Mouse (Mus musculus) myocyte (in vitro differentiated cells): Measurements from ENCODE around the gene Ppil3. TPM values are rescaled to one million over a fixed set of nuclear protein-coding genes. Genes with fewer than 3 reads are reported as not detected.

ENCODE experiments used
- H3K27me3 ChIP-seq: one replicate; pipeline ENCODE4 v1.6.1; 2011; ENCODE audit not compliant: control insufficient read depth, insufficient read depth, insufficient read length
- H3K36me3 ChIP-seq: one replicate; pipeline ENCODE4 v1.6.1; 2011; ENCODE audit not compliant: control insufficient read depth, insufficient read depth
- H3K4me2 ChIP-seq: one replicate; pipeline ENCODE4 v1.6.1; 2011; ENCODE audit warnings: low read depth, control low read depth
- H3K4me3 ChIP-seq: one replicate; pipeline ENCODE4 v1.5.1; 2011; ENCODE audit warnings: mild to moderate bottlenecking, control low read depth, moderate library complexity
- H3K79me2 ChIP-seq: one replicate; pipeline ENCODE4 v1.6.1; 2011; ENCODE audit not compliant: control insufficient read depth, insufficient read depth
- H3ac ChIP-seq: one replicate; pipeline ENCODE4 v1.6.1; 2011; ENCODE audit not compliant: control insufficient read depth, insufficient read length
- CEBPB ChIP-seq: IDR thresholded peaks from 2 replicates; pipeline ENCODE4 v1.6.1; 2011; ENCODE audit warnings: mild to moderate bottlenecking, moderate library complexity; ENCODE audit not compliant: poor library complexity, insufficient read depth, severe bottlenecking
- E2F4 ChIP-seq: IDR thresholded peaks from one replicate; pipeline ENCODE4 v1.6.1; 2011; ENCODE audit warnings: mild to moderate bottlenecking, control low read depth, moderate library complexity; ENCODE audit not compliant: insufficient read depth
- MAX ChIP-seq: IDR thresholded peaks from one replicate; pipeline ENCODE4 v1.6.1; 2011; ENCODE audit warnings: low read depth, mild to moderate bottlenecking, control low read depth
- MYOD1 ChIP-seq, 3 experiments: IDR thresholded peaks; one replicate each; pipeline ENCODE4 v1.6.1; 2011; ENCODE audit warnings: control low read depth in 2 of 3, low read depth in 2 of 3, mild to moderate bottlenecking in 2 of 3, moderate library complexity in 1 of 3; ENCODE audit not compliant: insufficient read length in 2 of 3, control insufficient read depth in 1 of 3
- MYOG ChIP-seq, 3 experiments: IDR thresholded peaks; one replicate each; pipeline ENCODE4 v1.6.1; 2011; ENCODE audit warnings: control low read depth in 2 of 3, low read depth in 2 of 3, mild to moderate bottlenecking in 2 of 3; ENCODE audit not compliant: insufficient read length in 2 of 3, control insufficient read depth in 1 of 3, insufficient read depth in 1 of 3
- POLR2A ChIP-seq: IDR thresholded peaks from one replicate; pipeline ENCODE4 v1.6.1; 2011; ENCODE audit warnings: low read depth, mild to moderate bottlenecking, control low read depth, moderate library complexity; ENCODE audit not compliant: insufficient read length
- POLR2AphosphoS2 ChIP-seq: IDR thresholded peaks from one replicate; pipeline ENCODE4 v1.6.1; 2011; ENCODE audit warnings: low read depth, control low read depth; ENCODE audit not compliant: insufficient read length
- REST ChIP-seq: IDR thresholded peaks from one replicate; pipeline ENCODE4 v1.6.1; 2011; ENCODE audit warnings: mild to moderate bottlenecking, control low read depth, moderate library complexity; ENCODE audit not compliant: insufficient read depth, insufficient read length
- SRF ChIP-seq: IDR thresholded peaks from one replicate; pipeline ENCODE4 v1.6.1; 2011; ENCODE audit warnings: low read depth; ENCODE audit not compliant: control insufficient read depth, insufficient read length
- TCF12 ChIP-seq: IDR thresholded peaks from one replicate; pipeline ENCODE4 v1.6.1; 2011; ENCODE audit warnings: mild to moderate bottlenecking, control low read depth; ENCODE audit not compliant: poor library complexity, insufficient read depth, severe bottlenecking
- TCF3 ChIP-seq: IDR thresholded peaks from one replicate; pipeline ENCODE4 v1.6.1; 2011; ENCODE audit warnings: low read depth, control low read depth; ENCODE audit not compliant: insufficient read length
- USF1 ChIP-seq: IDR thresholded peaks from one replicate; pipeline ENCODE4 v1.6.1; 2011; ENCODE audit warnings: low read depth, mild to moderate bottlenecking, control low read depth, moderate library complexity
- polyA plus RNA-seq: library from polyadenylated mRNA; unstranded; fragments of >200 nt; fragmentation: generic; extraction: Trizol; gene quantifications from one replicate; pipeline ENCODE4 v1.2.1, GENCODE M21; 2012; ENCODE audit warnings: missing spikeins

Gene Ppil3
- polyA plus RNA-seq, 1 experiment, result 45.8 TPM

- TF ChIP-seq MYOG (IDR thresholded peaks at IDR 0.05; ENCODE audit: control insufficient read depth in 1 of 3, insufficient read depth in 1 of 3, insufficient read length in 2 of 3, low read depth in 2 of 3), result no peak
These were observed 29.8 kb downstream of the Ppil3 start for GRCm38 (mm10) chr1:58415442-58415841.

GRCm38 (mm10) chr1:58410776-58411175 is 34.5 kb downstream of the Ppil3 start:
- no peak for TF ChIP-seq CEBPB
- no peak for TF ChIP-seq USF1
- TF ChIP-seq POLR2AphosphoS2, result peak; percentile 76
- TF ChIP-seq TCF12, result no peak
- TF ChIP-seq MAX, result no peak
- no peaks in the 10 kb centered on the region for H3K79me2 ChIP-seq
- H3K36me3 ChIP-seq, result peaks cover 67% of the 10 kb centered on the region
- no peak overlapping the region for H3K4me2 ChIP-seq
- no peak overlapping the region for H3ac ChIP-seq
- no peaks in the 10 kb centered on the region for H3K27me3 ChIP-seq
- no peak overlapping the region for H3K4me3 ChIP-seq

More at GRCm38 (mm10) chr1:58415442-58415841, 29.8 kb downstream of the Ppil3 start:
- H3K27me3 ChIP-seq, result no peaks in the 10 kb centered on the region
- no peak overlapping the region for H3ac ChIP-seq
- H3K4me2 ChIP-seq, result no peak overlapping the region
- H3K36me3 ChIP-seq, result peaks cover 97% of the 10 kb centered on the region
- no peak overlapping the region for H3K4me3 ChIP-seq
- peaks cover 32% of the 10 kb centered on the region for H3K79me2 ChIP-seq

- Histone ChIP-seq H3K4me3 (no peak overlapping the region), H3K36me3 (peaks cover 64% of the 10 kb centered on the region), H3K79me2 (no peaks in the 10 kb centered on the region), H3ac (no peak overlapping the region), H3K27me3 (no peaks in the 10 kb centered on the region), H3K4me2 (no peak overlapping the region)
- TF ChIP-seq POLR2AphosphoS2, result peak; percentile 47
- no peak for TF ChIP-seq MYOD1 (IDR thresholded peaks at IDR 0.05; ENCODE audit: control insufficient read depth in 1 of 3, insufficient read length in 2 of 3, low read depth in 2 of 3)
These were observed 35.1 kb downstream of the Ppil3 start for GRCm38 (mm10) chr1:58410198-58410588.

GRCm38 (mm10) chr1:58409553-58410197 is 35.6 kb downstream of the Ppil3 start:
- H3ac ChIP-seq, result no peak overlapping the region
- H3K4me2 ChIP-seq, result no peak overlapping the region
- H3K4me3 ChIP-seq, result no peak overlapping the region
- no peaks in the 10 kb centered on the region for H3K79me2 ChIP-seq
- TF ChIP-seq MAX (no peak), REST (no peak), POLR2AphosphoS2 (peak; percentile 40)
- no peaks in the 10 kb centered on the region for H3K27me3 ChIP-seq
- H3K36me3 ChIP-seq, result peaks cover 60% of the 10 kb centered on the region

- H3ac ChIP-seq, result no peak overlapping the region
- TF ChIP-seq MYOG (IDR thresholded peaks at IDR 0.05; ENCODE audit: control insufficient read depth in 1 of 3, insufficient read depth in 1 of 3, insufficient read length in 2 of 3, low read depth in 2 of 3) (no peak), POLR2AphosphoS2 (peak; percentile 80)
- H3K4me2 ChIP-seq, result no peak overlapping the region
- peaks cover 60% of the 10 kb centered on the region for H3K36me3 ChIP-seq
- no peaks in the 10 kb centered on the region for H3K27me3 ChIP-seq
- no peaks in the 10 kb centered on the region for H3K79me2 ChIP-seq
- no peak overlapping the region for H3K4me3 ChIP-seq
These were observed 37.1 kb downstream of the Ppil3 start for GRCm38 (mm10) chr1:58408141-58408540.

GRCm38 (mm10) chr1:58407321-58407720 is 38.0 kb downstream of the Ppil3 start:
- Histone ChIP-seq H3K36me3 (peaks cover 59% of the 10 kb centered on the region), H3K79me2 (no peaks in the 10 kb centered on the region), H3K4me3 (no peak overlapping the region), H3K27me3 (no peaks in the 10 kb centered on the region), H3ac (no peak overlapping the region), H3K4me2 (no peak overlapping the region)
- TF ChIP-seq TCF12 (no peak), E2F4 (no peak), MYOD1 (IDR thresholded peaks at IDR 0.05; ENCODE audit: control insufficient read depth in 1 of 3, insufficient read length in 2 of 3, low read depth in 2 of 3) (no peak), TCF3 (no peak), REST (no peak), POLR2AphosphoS2 (no peak), SRF (no peak), MYOG (IDR thresholded peaks at IDR 0.05; ENCODE audit: control insufficient read depth in 1 of 3, insufficient read depth in 1 of 3, insufficient read length in 2 of 3, low read depth in 2 of 3) (no peak), MAX (no peak), USF1 (no peak), POLR2A (no peak), CEBPB (no peak)
